Mouse (Mus musculus): ENCODE results near the gene Dock1.

Gene Dock1
- long read RNA-seq, experiment 1, transcript Dock1-206 (21 exons, 2,589 nt), result major isoform, 5 of 50 reads
- long read RNA-seq, experiment 1, partial matches to known transcripts, result 14 of 50 reads
- long read RNA-seq, experiment 1, other reads (novel, unspliced or antisense), result 28 of 50 reads
- long read RNA-seq, experiment 2, transcript Dock1-206 (21 exons, 2,589 nt), result major isoform, 8 of 79 reads
- long read RNA-seq, experiment 2, transcript Dock1-205 (27 exons, 3,557 nt), result minor isoform, 6 of 79 reads
- long read RNA-seq, experiment 2, partial matches to known transcripts, result 28 of 79 reads
- long read RNA-seq, experiment 2, other reads (novel, unspliced or antisense), result 36 of 79 reads

- intact Hi-C loops (cut with DNase I), result no loop called here
Measured at GRCm38 (mm10) chr7:134670312-134671002, at the start of gene Dock1. TSS of gene Dock1 (plus strand) at chr7:134670654.

- intact Hi-C loops (cut with DNase I), result no loop called here
Measured at GRCm38 (mm10) chr7:134627906-134628305, 42.5 kb upstream of the Dock1 start.

GRCm38 (mm10) chr7:134650246-134650830 lies 20.1 kb upstream of the Dock1 start:
- intact Hi-C loops (cut with DNase I), result no loop called here

- intact Hi-C loops (cut with DNase I), result no loop called here
Measured at GRCm38 (mm10) chr7:134651071-134651470, 19.4 kb upstream of the Dock1 start.

- intact Hi-C loops (cut with DNase I), result loop anchor here (5.0 kb wide), 1 partner anchor 76 kb away; no protein-coding TSS in a partner anchor
Measured at GRCm38 (mm10) chr7:134663241-134663640, 7.2 kb upstream of the Dock1 start.

- intact Hi-C loops (cut with DNase I), result no loop called here
Measured at GRCm38 (mm10) chr7:134665642-134666282, 4.7 kb upstream of the Dock1 start.

- intact Hi-C loops (cut with DNase I), result no loop called here
Measured at GRCm38 (mm10) chr7:134667271-134667702, 3.2 kb upstream of the Dock1 start.

- intact Hi-C loops (cut with DNase I), result no loop called here
Measured at GRCm38 (mm10) chr7:134669474-134670311, 761 bp upstream of the Dock1 start.

- intact Hi-C loops (cut with DNase I), result no loop called here
Measured at GRCm38 (mm10) chr7:134671003-134671461, 578 bp downstream of the Dock1 start.

GRCm38 (mm10) chr7:134671467-134671901 lies 1.0 kb downstream of the Dock1 start:
- intact Hi-C loops (cut with DNase I), result no loop called here

GRCm38 (mm10) chr7:134673135-134673534 lies 2.7 kb downstream of the Dock1 start:
- intact Hi-C loops (cut with DNase I), result no loop called here

- intact Hi-C loops (cut with DNase I), result no loop called here
Measured at GRCm38 (mm10) chr7:134673952-134674351, 3.5 kb downstream of the Dock1 start.

- intact Hi-C loops (cut with DNase I), result no loop called here
Measured at GRCm38 (mm10) chr7:134677852-134678251, 7.4 kb downstream of the Dock1 start.

GRCm38 (mm10) chr7:134679314-134680158 lies 9.1 kb downstream of the Dock1 start:
- intact Hi-C loops (cut with DNase I), result no loop called here

- intact Hi-C loops (cut with DNase I), result no loop called here
Measured at GRCm38 (mm10) chr7:134680161-134680560, 9.7 kb downstream of the Dock1 start.

- intact Hi-C loops (cut with DNase I), result no loop called here
Measured at GRCm38 (mm10) chr7:134681729-134682527, 11.5 kb downstream of the Dock1 start.

GRCm38 (mm10) chr7:134688332-134688731 lies 17.9 kb downstream of the Dock1 start:
- intact Hi-C loops (cut with DNase I), result no loop called here

GRCm38 (mm10) chr7:134690118-134690517 lies 19.7 kb downstream of the Dock1 start:
- intact Hi-C loops (cut with DNase I), result no loop called here

GRCm38 (mm10) chr7:134690806-134691205 lies 20.4 kb downstream of the Dock1 start:
- intact Hi-C loops (cut with DNase I), result no loop called here
